Mouse (Mus musculus) lung, postnatal 0 days (tissue): Measurements from ENCODE around the gene Larp1.
A peak's percentile ranks its signal among the peaks of the same experiment; 100 is the strongest.
"Not testable (repeated sequence)": the region's sequence is repeated elsewhere in the genome, so short reads cannot be mapped to it uniquely, and the experiment has no call there.

Source experiments
- CTCF ChIP-seq: IDR thresholded peaks from 2 replicates; pipeline ENCODE4 v1.5.1; 2016; ENCODE audit warnings: antibody characterized with exemption, mild to moderate bottlenecking
- EP300 ChIP-seq: IDR thresholded peaks from 2 replicates; pipeline ENCODE4 v1.6.1; 2016; ENCODE audit warnings: antibody characterized with exemption, mild to moderate bottlenecking, control low read depth

- not testable (repeated sequence) for TF ChIP-seq EP300
- peak; percentile 48 for TF ChIP-seq CTCF
These were observed 89.5 kb downstream of the Larp1 start for GRCm38 (mm10) chr11:58098366-58098720.
